Mouse (Mus musculus) kidney, adult 2 months (tissue): ENCODE measurements around the gene Gramd1b. TPM values are rescaled to one million over a fixed set of nuclear protein-coding genes. Genes with fewer than 3 reads are reported as not detected.

Experiments
- DNase-seq: peaks from one replicate; pipeline ENCODE4 v3.0.0; 2021
- H3K27ac ChIP-seq: fragments of 200-500 bp; 2 replicates; pipeline ENCODE4 v1.5.1; 2012; ENCODE audit warnings: low read depth, low read length, control low read depth, inconsistent platforms; ENCODE audit not compliant: insufficient read depth
- H3K27me3 ChIP-seq: fragments of 200-500 bp; replicated peaks from 2 replicates; pipeline ENCODE4 v1.6.1; 2012; ENCODE audit warnings: mild to moderate bottlenecking, moderate library complexity, low read length, inconsistent platforms; ENCODE audit not compliant: control insufficient read depth, insufficient read depth
- H3K36me3 ChIP-seq: fragments of 200-500 bp; 2 replicates; pipeline ENCODE4 v1.6.1; 2012; ENCODE audit warnings: mild to moderate bottlenecking, moderate library complexity, low read length, inconsistent platforms; ENCODE audit not compliant: control insufficient read depth, insufficient read depth
- H3K4me1 ChIP-seq: fragments of 200-500 bp; 2 replicates; pipeline ENCODE4 v1.6.1; 2011; ENCODE audit warnings: low read length; ENCODE audit not compliant: control insufficient read depth, insufficient read depth
- H3K4me3 ChIP-seq: fragments of 200-500 bp; 2 replicates; pipeline ENCODE4 v1.5.1; 2011; ENCODE audit warnings: mild to moderate bottlenecking, low read depth, low read length, control low read depth; ENCODE audit not compliant: insufficient read depth
- CTCF ChIP-seq: fragments of 200-500 bp; conservative IDR thresholded peaks from 2 replicates; pipeline ENCODE4 v1.5.1; 2011; ENCODE audit warnings: low read depth, mild to moderate bottlenecking, control low read depth, low read length, moderate library complexity, mixed read lengths; ENCODE audit not compliant: insufficient read depth, insufficient read length
- POLR2A ChIP-seq: fragments of 200-500 bp; IDR thresholded peaks from one replicate; pipeline ENCODE4 v1.6.1; 2011; ENCODE audit warnings: low read depth, low read length, control low read depth
- WGBS: fragments of 180-500 bp; shearing (Covaris S2); methylation state at CpG from one replicate; pipeline ENCODE4 v1.1.7; 2018; 5-methylcytosine and 5-hydroxymethylcytosine counted together
- polyA plus RNA-seq: library from polyadenylated mRNA; depleted of rRNA; stranded (reverse); fragments of >200 nt; gene quantifications from 2 replicates; pipeline ENCODE4 v1.2.3, GENCODE M21; 2012

The Gramd1b gene
- polyA plus RNA-seq, 1 experiment = 210 TPM

DNA sequence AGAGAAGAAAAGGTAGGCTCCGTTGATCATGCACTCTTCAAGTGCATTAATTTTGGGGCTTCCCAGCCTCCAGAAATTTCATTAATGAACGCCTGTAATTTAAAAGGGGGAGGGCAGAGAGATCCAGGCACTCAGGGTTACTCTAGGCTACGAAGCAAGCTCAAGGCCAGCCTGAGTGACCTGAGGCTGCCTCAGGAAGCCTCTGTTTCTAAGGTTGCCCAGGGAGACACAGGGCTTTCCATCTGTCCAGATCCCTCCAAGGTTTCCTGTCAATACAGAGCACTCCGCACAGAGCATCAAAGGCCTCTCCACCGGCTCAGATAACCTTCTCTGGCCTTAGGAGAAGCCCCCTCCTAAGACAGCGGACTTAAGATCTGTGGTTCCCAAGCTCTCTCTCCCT lies 125.4 kb downstream of the Gramd1b start:
- no peak overlapping the region for H3K4me3 ChIP-seq
- no peak for TF ChIP-seq POLR2A
- TF ChIP-seq CTCF = no peak
- H3K4me1 ChIP-seq = 0 out of 2 replicates have a peak, but pooled peaks cover 9% of the 10 kb centered on the region
- no peak for DNase-seq
- WGBS = 49% methylated on average over 6 of the region's 6 CpGs
- H3K27me3 ChIP-seq = no peaks in the 10 kb centered on the region
- no peak overlapping the region for H3K27ac ChIP-seq
- no peaks in the 10 kb centered on the region for H3K36me3 ChIP-seq

DNA sequence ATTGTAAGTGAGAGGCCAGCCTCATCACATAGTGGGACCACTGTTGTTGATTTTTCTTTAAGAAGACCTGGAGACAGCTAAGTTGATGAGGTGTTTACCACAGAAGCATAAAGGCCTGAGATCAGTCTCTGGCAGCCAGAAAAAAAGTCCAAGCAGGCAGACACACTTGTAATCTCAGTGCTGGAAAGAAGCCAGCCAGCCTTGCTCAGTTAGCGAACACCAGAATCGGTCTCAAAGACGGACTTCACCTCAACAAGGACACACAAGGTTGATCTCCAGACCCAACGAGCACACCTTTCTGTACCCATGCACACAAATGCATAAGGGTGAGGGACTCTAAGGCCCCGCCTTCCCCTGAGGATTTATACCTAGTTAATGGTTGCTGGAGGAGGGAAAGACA lies 125.9 kb downstream of the Gramd1b start:
- 30% methylated on average over 5 of the region's 5 CpGs for WGBS
- H3K36me3 ChIP-seq = no peaks in the 10 kb centered on the region
- 0 out of 2 replicates have a peak, but pooled peaks cover 12% of the 10 kb centered on the region for H3K4me1 ChIP-seq
- H3K4me3 ChIP-seq = no peak overlapping the region
- no peak overlapping the region for H3K27ac ChIP-seq
- H3K27me3 ChIP-seq = no peaks in the 10 kb centered on the region
- TF ChIP-seq POLR2A (no peak), CTCF (no peak)
- peak; percentile 80 for DNase-seq

DNA sequence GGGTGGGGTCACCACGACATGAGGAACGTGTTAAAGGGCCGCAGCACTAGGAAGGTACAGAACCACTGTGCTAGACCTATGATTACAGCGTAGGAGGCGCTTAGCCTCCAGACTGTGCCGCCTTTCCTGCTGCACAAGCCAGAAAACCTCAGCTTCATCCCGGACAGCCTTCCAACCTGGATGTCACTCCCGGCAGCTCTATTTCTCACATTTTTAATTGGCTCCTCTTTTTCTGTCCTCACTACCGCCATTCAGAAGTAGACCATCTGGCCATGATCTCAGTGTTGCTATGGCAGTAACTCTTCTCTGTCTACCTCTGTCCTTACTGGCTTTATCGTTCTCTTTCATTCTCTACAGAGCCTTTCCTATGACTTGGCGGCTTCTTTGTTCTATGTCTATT lies 126.5 kb downstream of the Gramd1b start:
- Histone ChIP-seq H3K4me3 (no peak overlapping the region), H3K27ac (no peak overlapping the region)
- 85% methylated on average over 11 of the region's 11 CpGs for WGBS

DNA sequence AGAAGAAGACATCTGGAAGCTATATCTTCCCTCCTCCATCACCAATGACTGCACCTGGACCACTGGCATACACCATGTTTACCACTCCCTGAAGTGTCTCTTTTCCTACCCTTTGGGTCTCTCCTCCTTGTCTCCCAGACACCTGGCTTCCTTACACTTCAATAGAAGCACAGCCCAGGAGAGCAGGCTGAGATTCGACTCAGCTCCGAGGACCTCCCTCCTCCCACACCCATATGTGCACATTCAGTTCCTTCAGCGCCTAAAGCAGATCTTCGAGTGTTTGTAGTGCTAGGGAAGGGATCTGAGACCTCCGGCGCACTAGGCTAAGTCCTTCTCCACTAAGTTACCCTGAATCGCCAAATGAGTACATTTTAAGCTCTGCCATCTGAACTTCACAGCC lies 127.4 kb downstream of the Gramd1b start:
- Histone ChIP-seq H3K36me3 (no peaks in the 10 kb centered on the region), H3K4me3 (no peak overlapping the region), H3K4me1 (peaks cover 16% of the 10 kb centered on the region; the same call in 1 of the 2 replicates), H3K27me3 (no peaks in the 10 kb centered on the region), H3K27ac (no peak overlapping the region)
- TF ChIP-seq CTCF (no peak), POLR2A (no peak)
- DNase-seq = no peak
- 81% methylated on average over 7 of the region's 7 CpGs for WGBS

More for the DNA sequence above, 126.5 kb downstream of the Gramd1b start:
- no peaks in the 10 kb centered on the region for H3K27me3 ChIP-seq
- TF ChIP-seq POLR2A (no peak), CTCF (no peak)
- H3K36me3 ChIP-seq = no peaks in the 10 kb centered on the region
- no peak for DNase-seq
- peaks cover 15% of the 10 kb centered on the region; the same call in 1 of the 2 replicates for H3K4me1 ChIP-seq

DNA sequence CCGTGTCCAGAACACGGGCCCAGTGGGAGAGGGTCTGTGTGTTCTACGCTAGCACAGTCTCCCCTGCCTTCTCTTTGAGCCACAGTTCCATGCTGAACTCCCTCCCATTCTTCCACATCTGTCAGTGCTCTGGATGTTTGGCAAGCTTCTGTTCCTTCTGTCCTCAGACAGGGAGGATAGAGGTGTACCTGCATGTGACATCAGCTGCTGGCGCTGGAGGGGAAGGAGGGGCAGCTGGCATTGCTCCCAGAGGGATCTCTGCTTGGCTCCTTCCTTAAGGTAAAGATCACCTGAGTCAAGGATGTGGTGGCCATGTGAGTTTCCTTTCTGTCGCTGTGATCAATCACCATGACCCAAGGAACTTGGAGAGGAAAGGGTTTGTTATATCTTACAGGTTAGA lies 129.4 kb downstream of the Gramd1b start:
- Histone ChIP-seq H3K4me3 (no peak overlapping the region), H3K36me3 (no peaks in the 10 kb centered on the region), H3K4me1 (peaks cover 12% of the 10 kb centered on the region; the same call in 1 of the 2 replicates), H3K27ac (no peak overlapping the region), H3K27me3 (no peaks in the 10 kb centered on the region)
- no peak for DNase-seq
- TF ChIP-seq CTCF (no peak), POLR2A (no peak)
- WGBS = 79% methylated on average over 5 of the region's 5 CpGs

DNA sequence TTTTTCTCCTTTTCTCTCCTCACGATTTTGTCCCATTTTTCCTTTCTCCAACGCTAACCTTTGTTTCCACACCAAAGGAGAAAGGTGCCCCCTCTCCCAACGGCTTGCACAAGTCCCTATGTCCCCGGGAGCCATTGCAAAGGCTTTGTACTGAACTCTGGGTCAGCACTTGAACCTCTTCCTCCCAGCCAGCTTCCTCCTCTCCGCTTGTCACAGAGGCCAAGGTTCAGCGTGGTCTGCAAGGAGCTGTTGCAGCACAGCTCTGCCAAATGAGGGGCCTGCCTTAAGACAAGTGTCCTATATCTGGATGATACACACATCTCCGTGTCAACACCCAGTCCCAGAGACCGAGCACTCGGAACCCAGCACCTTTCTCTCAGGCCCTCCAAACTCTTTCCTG lies 130.3 kb downstream of the Gramd1b start:
- WGBS = 57% methylated on average over 9 of the region's 9 CpGs
- TF ChIP-seq CTCF (no peak), POLR2A (no peak)
- no peak overlapping the region for H3K27ac ChIP-seq
- no peaks in the 10 kb centered on the region for H3K36me3 ChIP-seq
- H3K4me1 ChIP-seq = peaks cover 12% of the 10 kb centered on the region; the same call in 1 of the 2 replicates
- DNase-seq = peak; percentile 69
- H3K27me3 ChIP-seq = no peaks in the 10 kb centered on the region
- no peak overlapping the region for H3K4me3 ChIP-seq

DNA sequence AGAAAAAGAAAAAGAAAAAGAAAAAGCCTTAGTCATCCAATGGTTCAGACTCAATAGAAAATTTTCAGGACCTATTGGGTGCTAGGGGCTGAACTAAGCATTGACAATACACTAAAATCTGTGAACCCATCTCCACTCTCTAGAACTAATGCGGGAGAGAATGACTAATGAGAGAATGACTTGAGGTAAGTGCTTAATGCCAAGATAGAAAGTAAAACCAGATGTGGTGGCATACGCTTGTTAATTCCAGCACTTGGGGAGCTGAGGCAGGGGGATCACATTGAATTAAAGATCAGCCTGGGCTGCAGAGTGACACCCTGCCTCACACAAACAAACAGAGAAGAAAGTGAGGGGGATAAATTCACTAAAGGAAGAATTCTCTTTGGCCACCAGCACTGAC lies 131.0 kb downstream of the Gramd1b start:
- Histone ChIP-seq H3K4me1 (peaks cover 12% of the 10 kb centered on the region; the same call in 1 of the 2 replicates), H3K36me3 (no peaks in the 10 kb centered on the region), H3K27ac (no peak overlapping the region), H3K27me3 (no peaks in the 10 kb centered on the region), H3K4me3 (no peak overlapping the region)
- DNase-seq = no peak
- TF ChIP-seq CTCF (no peak), POLR2A (no peak)
- 86% methylated on average over 2 of the region's 2 CpGs for WGBS
